Mouse (Mus musculus) embryonic facial prominence, embryonic 14.5 days (tissue): ENCODE measurements at regions not wholly inside any gene's neighbourhood (a gene's known extent, or its start where the extent isn't known, plus 50 kb on each side); places are given as distances from the start of the nearest gene placed in this dataset.
A peak's percentile ranks its signal among the peaks of the same experiment; 100 is the strongest.
"Not testable (repeated sequence)": the region's sequence is repeated elsewhere in the genome, so short reads cannot be mapped to it uniquely, and the experiment has no call there.

Experiments used
- ATAC-seq: fragments of 200-750 bp; cut with Nextera tagmentation; 2 replicates; pipeline ENCODE4 v1.8.0; 2017; ENCODE audit warnings: low read depth, moderate number of reproducible peaks, moderate TSS enrichment
- DNase-seq: peaks from one replicate; pipeline ENCODE4 v3.0.0-alpha.2; 2015; ENCODE audit warnings: low spot score
- H3K27ac ChIP-seq: fragments of 300-500 bp; sonication (generic); replicated peaks from 2 replicates; pipeline ENCODE4 v1.5.1; 2014; ENCODE audit warnings: low read depth, mild to moderate bottlenecking, low read length, moderate library complexity
- H3K27me3 ChIP-seq: fragments of 300-500 bp; sonication (generic); replicated peaks from 2 replicates; pipeline ENCODE4 v1.6.1; 2014; ENCODE audit warnings: low read length; ENCODE audit not compliant: control insufficient read depth, insufficient read depth
- H3K36me3 ChIP-seq: fragments of 300-500 bp; sonication (generic); 2 replicates; pipeline ENCODE4 v1.6.1; 2014; ENCODE audit warnings: low read length, mixed read lengths; ENCODE audit not compliant: control insufficient read depth, insufficient read depth
- H3K4me1 ChIP-seq: fragments of 300-500 bp; sonication (generic); 2 replicates; pipeline ENCODE4 v1.6.1; 2014; ENCODE audit warnings: antibody characterized with exemption, low read length; ENCODE audit not compliant: control insufficient read depth, insufficient read depth
- H3K4me2 ChIP-seq: fragments of 300-500 bp; sonication (generic); 2 replicates; pipeline ENCODE4 v1.6.1; 2014; ENCODE audit warnings: low read depth, mild to moderate bottlenecking, low read length, moderate library complexity, mixed read lengths
- H3K4me3 ChIP-seq: fragments of 300-500 bp; sonication (generic); 2 replicates; pipeline ENCODE4 v1.5.1; 2014; ENCODE audit warnings: low read depth, mild to moderate bottlenecking, low read length
- H3K9ac ChIP-seq: fragments of 300-500 bp; sonication (generic); 2 replicates; pipeline ENCODE4 v1.6.1; 2014; ENCODE audit warnings: low read depth, mild to moderate bottlenecking, low read length, moderate library complexity, mixed read lengths
- H3K9me3 ChIP-seq: fragments of 300-500 bp; sonication (generic); 2 replicates; pipeline ENCODE4 v1.6.1; 2016; ENCODE audit warnings: low read length; ENCODE audit not compliant: control insufficient read depth
- WGBS: fragments of 180-500 bp; shearing (Covaris S2); extraction: QIAGEN DNeasy Blood & Tissue Kit; methylation state at CpG from one replicate; pipeline ENCODE4 v1.1.7; 2014; 5-methylcytosine and 5-hydroxymethylcytosine counted together

GRCm38 (mm10) chr12:69510736-69511135 lies 72.1 kb downstream of the Vcpkmt start:
- Histone ChIP-seq H3K9me3 (no peaks in the 10 kb centered on the region), H3K4me1 (no peaks in the 10 kb centered on the region), H3K9ac (no peak overlapping the region), H3K27ac (no peak overlapping the region), H3K4me2 (no peak overlapping the region), H3K27me3 (no peaks in the 10 kb centered on the region), H3K4me3 (no peak overlapping the region), H3K36me3 (no peaks in the 10 kb centered on the region)
- DNase-seq (no peak), ATAC-seq (no peak)
- 33% methylated on average over 4 of the region's 4 CpGs for WGBS

- not testable (repeated sequence) for H3K27me3 ChIP-seq, H3K9me3 ChIP-seq, H3K4me1 ChIP-seq, H3K4me3 ChIP-seq, DNase-seq, H3K36me3 ChIP-seq, H3K27ac ChIP-seq, ATAC-seq, H3K4me2 ChIP-seq, H3K9ac ChIP-seq
- 77% methylated on average over 1 of the region's 1 CpGs for WGBS
These were observed 73.6 kb downstream of the Vcpkmt start for GRCm38 (mm10) chr12:69509180-69509579.

GRCm38 (mm10) chr12:69507906-69508305 lies 74.9 kb downstream of the Vcpkmt start:
- 91% methylated on average over 6 of the region's 6 CpGs for WGBS
- no peaks in the 10 kb centered on the region for H3K27me3 ChIP-seq
- no peak overlapping the region for H3K27ac ChIP-seq
- no peak for DNase-seq
- ATAC-seq: no peak
- no peaks in the 10 kb centered on the region for H3K9me3 ChIP-seq
- H3K4me1 ChIP-seq: peaks cover 2% of the 10 kb centered on the region
- H3K9ac ChIP-seq: no peak overlapping the region
- H3K4me3 ChIP-seq: no peak overlapping the region
- no peak overlapping the region for H3K4me2 ChIP-seq
- H3K36me3 ChIP-seq: no peaks in the 10 kb centered on the region

- WGBS: 67% methylated on average over 3 of the region's 3 CpGs
- Histone ChIP-seq H3K4me1 (peaks cover 8% of the 10 kb centered on the region), H3K27me3 (no peaks in the 10 kb centered on the region), H3K4me3 (no peak overlapping the region), H3K36me3 (no peaks in the 10 kb centered on the region), H3K4me2 (no peak overlapping the region), H3K9me3 (no peaks in the 10 kb centered on the region), H3K27ac (no peak overlapping the region), H3K9ac (no peak overlapping the region)
- DNase-seq: no peak
- no peak for ATAC-seq
These were observed 75.5 kb downstream of the Vcpkmt start for GRCm38 (mm10) chr12:69507333-69507732.

- no peak for ATAC-seq
- WGBS: 63% methylated on average over 6 of the region's 6 CpGs
- peak overlapping the region; percentile 22 for H3K4me3 ChIP-seq
These were observed 80.1 kb downstream of the Vcpkmt start for GRCm38 (mm10) chr12:69502706-69503070.

GRCm38 (mm10) chr12:69501783-69502705 lies 80.8 kb downstream of the Vcpkmt start:
- peak overlapping the region; percentile 54 for H3K9ac ChIP-seq
- peak overlapping the region; percentile 98 for H3K27ac ChIP-seq
- 7% methylated on average over 20 of the region's 20 CpGs for WGBS
- H3K9me3 ChIP-seq: no peaks in the 10 kb centered on the region
- H3K27me3 ChIP-seq: no peaks in the 10 kb centered on the region
- H3K4me2 ChIP-seq: peak overlapping the region; percentile 49
- no peaks in the 10 kb centered on the region for H3K36me3 ChIP-seq
- H3K4me1 ChIP-seq: peaks cover 39% of the 10 kb centered on the region
- DNase-seq: peak; percentile 96
- peak; percentile 81 for ATAC-seq
- peak overlapping the region; percentile 22 for H3K4me3 ChIP-seq

More at GRCm38 (mm10) chr12:69502706-69503070, 80.1 kb downstream of the Vcpkmt start:
- Histone ChIP-seq H3K9ac (peak overlapping the region; percentile 54; the same call in 1 of the 2 replicates), H3K36me3 (no peaks in the 10 kb centered on the region), H3K4me1 (peaks cover 32% of the 10 kb centered on the region), H3K27ac (peak overlapping the region; percentile 98), H3K4me2 (peak overlapping the region; percentile 49), H3K27me3 (no peaks in the 10 kb centered on the region), H3K9me3 (no peaks in the 10 kb centered on the region)
- no peak for DNase-seq

- no peak overlapping the region; the same call in 1 of the 2 replicates for H3K9ac ChIP-seq
These were observed 81.5 kb downstream of the Vcpkmt start for GRCm38 (mm10) chr12:69501346-69501730.

GRCm38 (mm10) chr12:69500600-69501345 lies 82.1 kb downstream of the Vcpkmt start:
- H3K36me3 ChIP-seq: no peaks in the 10 kb centered on the region
- peak overlapping the region; percentile 49 for H3K4me2 ChIP-seq
- WGBS: 41% methylated on average over 13 of the region's 15 CpGs
- H3K9ac ChIP-seq: no peak overlapping the region
- H3K27ac ChIP-seq: peak overlapping the region; percentile 98
- no peaks in the 10 kb centered on the region for H3K9me3 ChIP-seq
- no peaks in the 10 kb centered on the region for H3K27me3 ChIP-seq
- peaks cover 50% of the 10 kb centered on the region for H3K4me1 ChIP-seq
- H3K4me3 ChIP-seq: no peak overlapping the region
- DNase-seq (peak; percentile 88), ATAC-seq (no peak)

More at GRCm38 (mm10) chr12:69501346-69501730, 81.5 kb downstream of the Vcpkmt start:
- peaks cover 46% of the 10 kb centered on the region for H3K4me1 ChIP-seq
- ATAC-seq (no peak), DNase-seq (no peak)
- H3K36me3 ChIP-seq: no peaks in the 10 kb centered on the region
- no peaks in the 10 kb centered on the region for H3K9me3 ChIP-seq
- no peaks in the 10 kb centered on the region for H3K27me3 ChIP-seq
- H3K4me2 ChIP-seq: peak overlapping the region; percentile 49
- peak overlapping the region; percentile 98 for H3K27ac ChIP-seq
- no peak overlapping the region for H3K4me3 ChIP-seq
- WGBS: 12% methylated on average over 2 of the region's 2 CpGs
